Mouse (Mus musculus) heart, embryonic 14.5 days (tissue): ENCODE results near the gene Trappc11. TPM values are rescaled to one million over a fixed set of nuclear protein-coding genes. Genes with fewer than 3 reads are reported as not detected.

Experiments
- ATAC-seq: fragments of 200-750 bp; cut with Nextera tagmentation; 2 replicates; pipeline ENCODE4 v1.8.0; 2017; ENCODE audit warnings: low read depth, moderate TSS enrichment; ENCODE audit not compliant: insufficient number of reproducible peaks, insufficient read depth, low FRiP score
- H3K27ac ChIP-seq, 2 experiments: fragments of 200-500 bp in 1 of 2; fragments of 300-500 bp in 1 of 2; sonication (generic) in 1 of 2; replicated peaks in 1 of 2; 2 replicates each; pipeline ENCODE4 v1.5.1; 2012 to 2014; ENCODE audit warnings: low read depth in 2 of 2, low read length in 2 of 2, control low read depth in 1 of 2, mild to moderate bottlenecking in 1 of 2, mixed read lengths in 1 of 2; ENCODE audit not compliant: control insufficient read depth in 1 of 2, insufficient read depth in 1 of 2
- H3K27me3 ChIP-seq: fragments of 300-500 bp; sonication (generic); 2 replicates; pipeline ENCODE4 v1.6.1; 2014; ENCODE audit warnings: mild to moderate bottlenecking, low read length, control low read depth; ENCODE audit not compliant: control insufficient read depth, insufficient read depth
- H3K36me3 ChIP-seq: fragments of 300-500 bp; sonication (generic); 2 replicates; pipeline ENCODE4 v1.6.1; 2014; ENCODE audit warnings: mild to moderate bottlenecking, control low read depth, low read length, mixed read lengths; ENCODE audit not compliant: control insufficient read depth, insufficient read depth
- H3K4me1 ChIP-seq, 2 experiments: fragments of 200-500 bp in 1 of 2; fragments of 300-500 bp in 1 of 2; sonication (generic) in 1 of 2; 2 replicates each; pipeline ENCODE4 v1.6.1; 2012 to 2014; ENCODE audit warnings: low read length in 2 of 2, control low read depth in 1 of 2, mixed read lengths in 1 of 2; ENCODE audit not compliant: control insufficient read depth in 2 of 2, insufficient read depth in 2 of 2
- H3K4me2 ChIP-seq: fragments of 300-500 bp; sonication (generic); 2 replicates; pipeline ENCODE4 v1.6.1; 2014; ENCODE audit warnings: mild to moderate bottlenecking, low read length
- H3K4me3 ChIP-seq, 2 experiments: fragments of 200-500 bp in 1 of 2; fragments of 300-500 bp in 1 of 2; sonication (generic) in 1 of 2; 2 replicates each; pipeline ENCODE4 v1.5.1; 2012 to 2014; ENCODE audit warnings: low read length in 2 of 2, mild to moderate bottlenecking in 2 of 2, control low read depth in 1 of 2, low read depth in 1 of 2, moderate library complexity in 1 of 2; ENCODE audit not compliant: control insufficient read depth in 1 of 2, insufficient read depth in 1 of 2
- H3K9ac ChIP-seq: fragments of 300-500 bp; sonication (generic); 2 replicates; pipeline ENCODE4 v1.6.1; 2014; ENCODE audit warnings: mild to moderate bottlenecking, low read length
- H3K9me3 ChIP-seq: fragments of 300-500 bp; sonication (generic); 2 replicates; pipeline ENCODE4 v1.6.1; 2016; ENCODE audit warnings: low read length, control low read depth; ENCODE audit not compliant: control insufficient read depth
- WGBS: fragments of 180-500 bp; shearing (Covaris S2); extraction: QIAGEN DNeasy Blood & Tissue Kit; methylation state at CpG from one replicate; pipeline ENCODE4 v1.1.7; 2014; 5-methylcytosine and 5-hydroxymethylcytosine counted together
- polyA plus RNA-seq: library from polyadenylated mRNA; unstranded; fragments of >200 nt; fragmentation: Nextera tagmentation; extraction: Ambion mirVana; gene quantifications from 2 replicates; pipeline ENCODE4 v1.2.1, GENCODE M21; 2014

Gene Trappc11
- 22.1 and 22.5 TPM in 2 replicates for polyA plus RNA-seq

GRCm38 (mm10) chr8:47533344-47534125 lies at the start of gene Trappc11, which contains the start of gene Rwdd4a:
Trappc11 (minus strand) TSS chr8:47533470.
Rwdd4a (plus strand) TSS chr8:47533664.
- ATAC-seq = peak; percentile 99
- Histone ChIP-seq H3K4me1 (peaks cover 0 to 18% of the 10 kb centered on the region in 2 experiments; a peak in 2 of 4 replicates), H3K36me3 (peaks cover 32% of the 10 kb centered on the region), H3K9me3 (no peaks in the 10 kb centered on the region), H3K4me2 (peak within 1 kb of the TSS; percentile 92), H3K4me3 (peak within 1 kb of the TSS; percentile 83 to 96), H3K9ac (peak within 1 kb of the TSS; percentile 91), H3K27me3 (no peaks in the 10 kb centered on the region), H3K27ac (peak within 1 kb of the TSS; percentile 70 to 84)
- WGBS = under 1% methylated on average over 65 of the region's 65 CpGs

DNA sequence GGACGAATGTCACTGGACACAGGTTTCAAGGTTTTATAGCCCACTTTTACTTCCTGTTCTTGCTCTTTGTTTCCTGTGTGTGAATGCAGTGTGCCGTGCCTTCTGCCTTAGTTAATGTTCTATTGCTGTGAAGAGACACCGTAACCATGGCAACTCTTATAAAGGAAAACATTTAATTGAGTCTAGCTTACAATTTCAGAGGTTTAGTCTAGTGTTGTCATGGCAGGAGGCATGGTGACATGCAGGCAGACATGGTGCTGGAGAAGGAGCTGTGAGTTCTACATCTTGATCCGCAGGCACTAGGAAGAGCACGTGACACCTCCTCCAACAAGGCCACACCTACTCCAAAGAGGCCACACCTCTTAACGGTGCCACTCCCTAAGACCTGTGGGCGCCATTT lies 48.2 kb upstream of the Trappc11 start:
- Histone ChIP-seq H3K27me3 (no peaks in the 10 kb centered on the region), H3K9me3 (no peaks in the 10 kb centered on the region)
- WGBS = 80% methylated on average over 7 of the region's 7 CpGs

DNA sequence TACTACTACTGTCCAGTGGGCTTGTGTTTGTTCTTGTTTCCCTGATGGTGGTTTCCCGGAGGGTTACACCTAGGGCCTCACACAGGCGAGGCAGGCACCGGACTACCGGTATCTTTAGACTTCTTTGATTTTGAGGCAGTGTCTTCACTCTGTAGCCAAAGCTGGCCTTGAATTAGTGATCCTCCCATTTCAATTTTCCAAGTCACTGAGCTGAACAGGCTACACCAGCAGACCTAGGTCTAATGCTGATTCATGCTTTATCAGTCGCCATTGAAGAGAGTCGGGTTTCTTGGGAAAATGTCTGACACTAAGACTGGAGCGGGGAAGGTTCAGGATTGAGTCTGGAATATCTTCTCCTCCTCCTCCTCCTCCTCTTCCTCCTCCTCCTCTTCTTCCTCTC lies 40.2 kb upstream of the Trappc11 start:
- no peak for ATAC-seq
- Histone ChIP-seq H3K9ac (no peak overlapping the region), H3K9me3 (no peaks in the 10 kb centered on the region), H3K4me2 (no peak overlapping the region), H3K4me3 (no peak overlapping the region), H3K27me3 (no peaks in the 10 kb centered on the region), H3K4me1 (no peaks in the 10 kb centered on the region), H3K27ac (no peak overlapping the region), H3K36me3 (no peaks in the 10 kb centered on the region)
- WGBS = 86% methylated on average over 7 of the region's 7 CpGs

More for the DNA sequence above, 48.2 kb upstream of the Trappc11 start:
- H3K4me1 ChIP-seq = no peaks in the 10 kb centered on the region; a peak in 1 of 4 replicates
- no peak overlapping the region for H3K4me3 ChIP-seq
- H3K4me2 ChIP-seq = no peak overlapping the region
- no peak overlapping the region for H3K27ac ChIP-seq
- no peaks in the 10 kb centered on the region for H3K36me3 ChIP-seq
- ATAC-seq = no peak
- no peak overlapping the region for H3K9ac ChIP-seq

DNA sequence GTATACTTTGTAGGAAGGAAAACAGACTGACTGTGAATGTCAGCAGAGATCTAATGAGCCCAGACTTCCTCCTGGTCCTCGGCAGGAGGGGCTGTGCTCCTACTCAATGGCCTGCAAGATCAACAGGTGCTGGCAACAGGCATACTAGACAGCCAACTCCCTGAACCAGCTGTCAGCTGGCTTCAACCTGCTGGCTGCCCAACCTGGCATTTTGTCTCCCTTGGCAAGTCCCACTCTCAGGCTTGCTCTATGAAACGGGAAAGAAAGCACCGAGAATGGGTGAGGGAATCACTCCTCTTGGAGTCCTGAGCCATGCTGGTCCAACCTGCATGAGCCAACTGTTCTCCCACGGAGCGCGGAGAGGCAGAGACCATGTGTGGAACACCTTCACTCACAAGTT lies 36.9 kb upstream of the Trappc11 start:
- H3K27me3 ChIP-seq = no peaks in the 10 kb centered on the region
- no peak overlapping the region for H3K9ac ChIP-seq
- no peak overlapping the region for H3K4me3 ChIP-seq
- H3K27ac ChIP-seq = no peak overlapping the region
- no peaks in the 10 kb centered on the region for H3K36me3 ChIP-seq
- no peaks in the 10 kb centered on the region for H3K4me1 ChIP-seq
- no peak overlapping the region for H3K4me2 ChIP-seq
- WGBS = 81% methylated on average over 6 of the region's 6 CpGs
- no peaks in the 10 kb centered on the region for H3K9me3 ChIP-seq
- no peak for ATAC-seq

- H3K4me2 ChIP-seq = no peak overlapping the region
- no peaks in the 10 kb centered on the region for H3K4me1 ChIP-seq
- no peaks in the 10 kb centered on the region for H3K36me3 ChIP-seq
- no peaks in the 10 kb centered on the region for H3K9me3 ChIP-seq
- no peak for ATAC-seq
- no peaks in the 10 kb centered on the region for H3K27me3 ChIP-seq
- no peak overlapping the region for H3K4me3 ChIP-seq
- whole genome bisulfite sequencing = 65% methylated on average over 5 of the region's 5 CpGs
- no peak overlapping the region for H3K27ac ChIP-seq
- H3K9ac ChIP-seq = no peak overlapping the region
Measured at GRCm38 (mm10) chr8:47568098-47568497, 34.8 kb upstream of the Trappc11 start.

DNA sequence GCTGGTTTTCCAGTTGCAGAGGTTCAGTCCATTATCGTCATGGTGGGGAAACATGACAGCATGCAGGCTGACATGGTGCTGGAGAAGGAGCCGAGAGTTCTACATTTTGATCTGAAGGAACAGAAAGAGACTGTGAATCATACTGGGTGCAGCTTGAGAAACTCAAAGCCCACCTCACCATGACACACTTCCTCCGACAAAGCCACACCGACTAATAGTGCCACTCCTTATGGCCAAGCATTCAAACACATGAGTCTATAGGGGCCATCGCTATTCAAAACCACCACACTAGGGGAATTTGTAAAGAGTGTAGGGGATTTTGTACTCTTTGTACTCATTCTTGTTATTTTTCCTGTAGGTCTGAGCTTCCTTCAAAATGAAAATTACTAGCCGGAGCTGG lies 33.3 kb upstream of the Trappc11 start:
- Histone ChIP-seq H3K27me3 (no peaks in the 10 kb centered on the region), H3K9me3 (no peaks in the 10 kb centered on the region), H3K4me2 (no peak overlapping the region), H3K4me1 (no peaks in the 10 kb centered on the region), H3K4me3 (no peak overlapping the region), H3K36me3 (no peaks in the 10 kb centered on the region), H3K9ac (no peak overlapping the region), H3K27ac (no peak overlapping the region)
- WGBS = 93% methylated on average over 6 of the region's 6 CpGs
- no peak for ATAC-seq

- H3K9me3 ChIP-seq = no peaks in the 10 kb centered on the region
- H3K4me3 ChIP-seq = no peak overlapping the region
- H3K9ac ChIP-seq = no peak overlapping the region
- no peaks in the 10 kb centered on the region for H3K36me3 ChIP-seq
- WGBS = 89% methylated on average over 7 of the region's 7 CpGs
- no peak overlapping the region for H3K4me2 ChIP-seq
- H3K4me1 ChIP-seq = peaks cover 0 to 2% of the 10 kb centered on the region in 2 experiments; a peak in 1 of 4 replicates
- H3K27ac ChIP-seq = no peak overlapping the region
- H3K27me3 ChIP-seq = no peaks in the 10 kb centered on the region
- no peak for ATAC-seq
Measured at GRCm38 (mm10) chr8:47560801-47561200, 27.5 kb upstream of the Trappc11 start.
